Mouse (Mus musculus): ENCODE measurements around the gene Gimap9. TPM values are rescaled to one million over a fixed set of nuclear protein-coding genes. Genes with fewer than 3 reads are reported as not detected.

The Gimap9 gene
- polyA plus RNA-seq (2016; fragmentation: Nextera tagmentation; extraction: Ambion mirVana) = 3.7 and 4.4 TPM in 2 replicates

- Histone ChIP-seq H3K27me3 (no peaks in the 10 kb centered on the region), H3K4me3 (peak within 1 kb of the TSS; percentile 13), H3K9me3 (replicated peaks) (no peaks in the 10 kb centered on the region), H3K9ac (no peak within 1 kb of the TSS), H3K4me2 (replicated peaks) (peak within 1 kb of the TSS; percentile 35), H3K4me1 (peaks cover 3% of the 10 kb centered on the region), H3K27ac (no peak within 1 kb of the TSS), H3K36me3 (no peaks in the 10 kb centered on the region)
- 19% methylated on average over 13 of the region's 13 CpGs for WGBS
- ATAC-seq (ENCODE audit: low FRiP score) = no peak
Measured at GRCm38 (mm10) chr6:48675931-48676859, at the start of gene Gimap9. Gene Gimap9, plus strand, starts transcription at chr6:48676129.

DNA sequence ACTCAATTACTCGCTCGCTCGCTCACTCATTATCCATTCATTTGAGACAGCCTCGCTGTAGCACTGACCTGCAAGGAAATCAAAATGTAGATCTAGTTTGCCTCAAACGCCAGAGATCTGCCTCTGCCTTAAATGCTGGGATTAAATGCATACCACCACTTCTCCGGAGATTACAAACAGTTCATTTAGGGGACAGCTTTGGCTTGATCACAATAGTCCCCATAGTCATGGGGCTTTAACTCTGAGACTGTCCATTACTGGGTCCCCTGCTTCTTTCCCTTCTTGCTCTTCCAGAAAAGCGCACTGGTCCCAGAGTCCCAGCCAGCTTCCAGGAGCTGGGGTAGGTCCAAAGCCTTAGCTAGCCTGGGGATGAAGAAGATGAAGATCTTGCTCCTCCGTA, 49.5 kb upstream of the Gimap9 start, which contains the start of gene AI854703:
AI854703 (plus strand) TSS at position 301 of the 400 bp plus-strand sequence.
- H3K4me3 ChIP-seq = peak within 1 kb of the TSS; percentile 39
- peaks cover 6% of the 10 kb centered on the region; the same call in 1 of the 2 replicates for H3K36me3 ChIP-seq
- H3K9me3 ChIP-seq (replicated peaks) = no peaks in the 10 kb centered on the region
- H3K9ac ChIP-seq = peak within 1 kb of the TSS; percentile 42
- 32% methylated on average over 8 of the region's 8 CpGs for WGBS
- no peak for ATAC-seq (ENCODE audit: low FRiP score)
- no peak within 1 kb of the TSS for H3K27ac ChIP-seq
- H3K27me3 ChIP-seq = peaks cover 53% of the 10 kb centered on the region
- H3K4me1 ChIP-seq = peaks cover 22% of the 10 kb centered on the region
- peak within 1 kb of the TSS; percentile 74 for H3K4me2 ChIP-seq (replicated peaks)

DNA sequence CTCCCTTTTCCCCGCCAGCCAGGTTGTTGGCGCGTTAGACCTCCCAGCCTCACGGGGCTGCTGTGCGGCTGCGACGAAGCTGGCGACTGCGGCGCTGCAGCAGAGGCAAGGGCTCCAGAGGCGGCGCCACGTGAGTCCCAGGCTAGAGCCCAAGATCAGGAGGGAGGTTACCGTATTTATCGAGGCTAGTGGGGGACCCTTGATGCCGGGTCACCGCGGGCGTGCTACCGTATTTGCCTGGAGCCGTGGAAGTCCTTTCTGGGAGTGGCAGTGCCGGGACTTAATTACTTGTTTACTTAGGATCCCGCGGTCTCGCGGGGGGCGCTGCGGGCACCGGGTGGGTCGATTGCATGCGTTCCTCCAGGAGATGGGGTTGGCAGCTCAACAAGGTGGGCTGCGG, 48.9 kb upstream of the Gimap9 start:
- Histone ChIP-seq H3K9me3 (replicated peaks) (no peaks in the 10 kb centered on the region), H3K4me2 (replicated peaks) (peak overlapping the region; percentile 74), H3K27me3 (peaks cover 54% of the 10 kb centered on the region), H3K4me1 (peaks cover 22% of the 10 kb centered on the region), H3K36me3 (0 out of 2 replicates have a peak, but pooled peaks cover 1% of the 10 kb centered on the region), H3K4me3 (peak overlapping the region; percentile 39), H3K27ac (no peak overlapping the region), H3K9ac (peak overlapping the region; percentile 42)
- ATAC-seq (ENCODE audit: low FRiP score) = no peak
- under 1% methylated on average over 32 of the region's 32 CpGs for WGBS

DNA sequence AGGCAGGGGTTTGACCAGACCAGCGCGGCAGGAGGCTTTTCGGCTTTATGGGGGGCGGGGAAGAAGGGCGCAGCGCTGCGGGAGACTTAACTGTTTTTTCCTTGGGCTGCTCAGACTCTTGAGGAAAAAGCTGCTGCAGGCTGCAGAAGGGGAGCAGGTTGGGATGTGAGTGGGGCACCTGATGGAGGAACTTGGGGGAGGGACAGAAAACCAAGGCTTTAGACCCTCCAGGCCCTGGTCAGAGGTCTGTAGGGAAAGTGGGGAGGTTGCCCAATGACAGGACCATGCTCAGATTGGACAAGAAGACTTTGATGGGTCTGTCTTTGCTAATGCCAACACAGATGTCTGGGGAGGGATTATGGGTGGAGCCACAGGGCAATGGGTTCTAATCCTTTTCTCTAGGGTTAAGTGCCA, 48.4 kb upstream of the Gimap9 start:
- Histone ChIP-seq H3K27me3 (peaks cover 54% of the 10 kb centered on the region), H3K4me3 (peak overlapping the region; percentile 39), H3K9me3 (replicated peaks) (no peaks in the 10 kb centered on the region), H3K9ac (peak overlapping the region; percentile 42), H3K36me3 (no peaks in the 10 kb centered on the region), H3K4me1 (peaks cover 22% of the 10 kb centered on the region), H3K4me2 (replicated peaks) (peak overlapping the region; percentile 74), H3K27ac (no peak overlapping the region)
- 8% methylated on average over 7 of the region's 7 CpGs for WGBS
- no peak for ATAC-seq (ENCODE audit: low FRiP score)

GRCm38 (mm10) chr6:48628377-48628776, 47.6 kb upstream of the Gimap9 start:
- H3K4me2 ChIP-seq (replicated peaks) = no peak overlapping the region
- no peaks in the 10 kb centered on the region for H3K36me3 ChIP-seq
- ATAC-seq (ENCODE audit: low FRiP score) = no peak
- H3K27me3 ChIP-seq = peaks cover 54% of the 10 kb centered on the region
- WGBS = 66% methylated on average over 3 of the region's 3 CpGs
- H3K9ac ChIP-seq = no peak overlapping the region
- no peaks in the 10 kb centered on the region for H3K9me3 ChIP-seq (replicated peaks)
- peaks cover 22% of the 10 kb centered on the region for H3K4me1 ChIP-seq
- no peak overlapping the region for H3K4me3 ChIP-seq
- no peak overlapping the region for H3K27ac ChIP-seq

GRCm38 (mm10) chr6:48628808-48629660, 46.9 kb upstream of the Gimap9 start:
- H3K9ac ChIP-seq = peak overlapping the region; percentile 65
- peak; percentile 57 for ATAC-seq (ENCODE audit: low FRiP score)
- 0 out of 2 replicates have a peak overlapping the region, but pooled peaks have one; percentile 25 for H3K27ac ChIP-seq
- H3K9me3 ChIP-seq (replicated peaks) = no peaks in the 10 kb centered on the region
- H3K4me1 ChIP-seq = peaks cover 22% of the 10 kb centered on the region
- H3K36me3 ChIP-seq = no peaks in the 10 kb centered on the region
- H3K4me3 ChIP-seq = peak overlapping the region; percentile 37
- H3K4me2 ChIP-seq (replicated peaks) = peak overlapping the region; percentile 61
- peaks cover 54% of the 10 kb centered on the region for H3K27me3 ChIP-seq
- 8% methylated on average over 54 of the region's 54 CpGs for WGBS

DNA sequence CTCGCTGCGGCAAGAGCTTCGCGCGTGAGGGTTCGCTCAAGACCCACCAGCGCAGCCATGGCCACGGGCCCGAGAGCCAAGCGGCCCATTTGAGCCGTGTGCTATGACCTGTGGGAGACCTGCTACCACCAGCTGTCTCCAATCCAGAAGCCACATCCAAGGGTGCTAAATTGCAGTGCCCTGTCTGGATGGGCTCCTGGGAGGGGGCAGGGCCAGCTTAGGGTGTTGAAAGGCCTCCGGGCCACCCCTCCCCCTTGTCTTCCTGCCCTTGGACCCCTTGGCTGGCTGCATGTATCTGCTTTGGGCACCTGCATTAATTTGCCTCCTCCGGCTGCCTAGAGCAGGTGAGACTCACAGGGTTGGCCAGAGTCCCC, 46.3 kb upstream of the Gimap9 start:
- 29% methylated on average over 13 of the region's 13 CpGs for WGBS
- H3K4me1 ChIP-seq = peaks cover 22% of the 10 kb centered on the region
- ATAC-seq (ENCODE audit: low FRiP score) = peak; percentile 29
- H3K4me2 ChIP-seq (replicated peaks) = peak overlapping the region; percentile 61
- peaks cover 54% of the 10 kb centered on the region for H3K27me3 ChIP-seq
- no peak overlapping the region for H3K27ac ChIP-seq
- no peaks in the 10 kb centered on the region for H3K9me3 ChIP-seq (replicated peaks)
- H3K36me3 ChIP-seq = no peaks in the 10 kb centered on the region
- H3K9ac ChIP-seq = peak overlapping the region; percentile 65
- H3K4me3 ChIP-seq = peak overlapping the region; percentile 37

- 91% methylated on average over 8 of the region's 8 CpGs for WGBS
- Histone ChIP-seq H3K9me3 (replicated peaks) (no peaks in the 10 kb centered on the region), H3K4me1 (peaks cover 22% of the 10 kb centered on the region), H3K27me3 (peaks cover 49% of the 10 kb centered on the region), H3K27ac (no peak overlapping the region), H3K4me2 (replicated peaks) (no peak overlapping the region), H3K9ac (no peak overlapping the region), H3K36me3 (no peaks in the 10 kb centered on the region), H3K4me3 (no peak overlapping the region)
- no peak for ATAC-seq (ENCODE audit: low FRiP score)
Measured at GRCm38 (mm10) chr6:48630831-48631230, 45.1 kb upstream of the Gimap9 start.

DNA sequence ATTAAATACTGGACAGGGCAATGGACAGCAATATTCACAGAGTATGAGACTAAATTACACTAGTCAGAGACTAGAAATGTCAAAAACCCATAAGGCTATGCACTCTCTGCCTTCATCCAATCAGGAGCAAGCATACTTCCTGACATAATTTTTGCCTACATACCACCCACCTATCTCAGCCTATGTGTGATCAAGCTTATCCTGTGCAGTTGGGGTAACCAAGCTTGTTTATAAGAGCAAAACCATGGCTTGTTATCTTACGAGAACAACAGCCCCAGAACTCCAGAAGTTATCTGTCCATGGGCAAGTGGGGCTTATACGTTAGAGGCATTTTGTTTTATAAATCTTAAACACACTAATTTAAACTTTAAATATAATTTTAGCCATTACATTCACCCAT, 40.8 kb upstream of the Gimap9 start:
- Histone ChIP-seq H3K9ac (no peak overlapping the region), H3K27ac (no peak overlapping the region), H3K36me3 (no peaks in the 10 kb centered on the region), H3K4me2 (replicated peaks) (no peak overlapping the region), H3K9me3 (replicated peaks) (no peaks in the 10 kb centered on the region), H3K27me3 (peaks cover 8% of the 10 kb centered on the region), H3K4me3 (no peak overlapping the region), H3K4me1 (no peaks in the 10 kb centered on the region; the same call in 1 of the 2 replicates)
- ATAC-seq (ENCODE audit: low FRiP score) = no peak
- WGBS = 91% methylated on average over 2 of the region's 2 CpGs

DNA sequence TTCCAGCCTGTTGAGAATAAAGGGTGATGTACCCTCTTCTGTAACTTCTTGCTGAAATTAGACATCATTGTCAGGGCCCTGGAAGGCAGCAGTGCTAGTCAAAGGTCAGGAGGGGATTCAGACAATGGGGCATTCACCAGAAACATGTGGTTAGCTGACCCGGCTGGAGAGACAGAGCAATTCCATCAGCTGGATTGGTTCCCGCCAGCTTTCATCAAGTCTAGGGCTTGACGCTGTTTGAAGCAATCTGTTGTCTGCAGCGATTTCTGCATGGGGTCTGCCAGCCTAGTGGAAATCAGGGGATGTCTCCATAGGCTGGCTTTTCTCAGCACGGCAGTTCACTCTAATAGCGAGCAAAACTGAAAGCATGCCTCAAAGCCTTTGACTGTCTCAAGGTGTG, 39.4 kb upstream of the Gimap9 start:
- H3K36me3 ChIP-seq = no peaks in the 10 kb centered on the region
- no peak overlapping the region for H3K4me2 ChIP-seq (replicated peaks)
- H3K9me3 ChIP-seq (replicated peaks) = no peaks in the 10 kb centered on the region
- H3K27me3 ChIP-seq = peaks cover 1% of the 10 kb centered on the region; the same call in 1 of the 2 replicates
- no peaks in the 10 kb centered on the region; the same call in 1 of the 2 replicates for H3K4me1 ChIP-seq
- no peak overlapping the region for H3K9ac ChIP-seq
- H3K4me3 ChIP-seq = no peak overlapping the region
- ATAC-seq (ENCODE audit: low FRiP score) = no peak
- WGBS = 30% methylated on average over 6 of the region's 6 CpGs
- no peak overlapping the region for H3K27ac ChIP-seq

DNA sequence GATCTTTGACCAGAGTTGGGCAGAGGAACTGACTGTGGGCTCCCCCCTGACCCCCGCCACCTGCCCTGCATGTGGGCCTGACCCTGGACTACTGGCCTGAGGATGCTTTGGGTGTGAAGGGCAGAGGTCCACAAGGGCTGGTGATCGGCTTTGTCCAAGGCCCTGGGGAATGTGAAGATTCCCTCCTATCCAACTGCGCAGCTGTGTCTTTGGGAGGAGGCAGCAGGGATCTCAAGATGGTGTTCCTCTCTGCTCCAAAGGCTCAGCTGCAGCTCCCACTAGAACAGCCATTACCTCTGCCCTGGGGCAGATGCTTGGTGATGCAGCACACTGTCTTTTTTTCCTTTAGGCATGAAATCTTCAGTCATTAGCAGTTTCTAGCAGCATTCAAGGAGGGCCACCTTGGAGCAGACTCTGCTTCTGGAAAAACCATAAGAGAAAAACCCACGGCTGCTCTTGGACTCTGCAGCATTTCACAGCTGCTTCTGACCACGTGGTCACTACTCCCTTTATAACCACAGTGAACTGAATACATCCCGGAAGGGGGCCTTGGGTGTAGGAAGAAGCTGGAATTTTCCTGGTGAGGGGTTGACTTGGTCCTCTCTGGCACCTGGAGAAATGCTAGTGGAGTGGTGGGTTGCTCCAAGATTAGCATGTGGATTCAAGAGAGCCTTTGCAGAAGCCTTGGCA, 38.0 kb upstream of the Gimap9 start:
- H3K4me1 ChIP-seq = no peaks in the 10 kb centered on the region; the same call in 1 of the 2 replicates
- no peak overlapping the region for H3K27ac ChIP-seq
- H3K9me3 ChIP-seq (replicated peaks) = no peaks in the 10 kb centered on the region
- no peak for ATAC-seq (ENCODE audit: low FRiP score)
- H3K9ac ChIP-seq = no peak overlapping the region
- no peak overlapping the region for H3K4me2 ChIP-seq (replicated peaks)
- H3K36me3 ChIP-seq = no peaks in the 10 kb centered on the region
- WGBS = 61% methylated on average over 6 of the region's 6 CpGs
- no peak overlapping the region for H3K4me3 ChIP-seq
- H3K27me3 ChIP-seq = no peaks in the 10 kb centered on the region

Measured in hindbrain, embryonic 12.5 days (tissue).